Comparison of ENCODE assay signal across 14 mouse cellular contexts in the genomic region with DNA sequence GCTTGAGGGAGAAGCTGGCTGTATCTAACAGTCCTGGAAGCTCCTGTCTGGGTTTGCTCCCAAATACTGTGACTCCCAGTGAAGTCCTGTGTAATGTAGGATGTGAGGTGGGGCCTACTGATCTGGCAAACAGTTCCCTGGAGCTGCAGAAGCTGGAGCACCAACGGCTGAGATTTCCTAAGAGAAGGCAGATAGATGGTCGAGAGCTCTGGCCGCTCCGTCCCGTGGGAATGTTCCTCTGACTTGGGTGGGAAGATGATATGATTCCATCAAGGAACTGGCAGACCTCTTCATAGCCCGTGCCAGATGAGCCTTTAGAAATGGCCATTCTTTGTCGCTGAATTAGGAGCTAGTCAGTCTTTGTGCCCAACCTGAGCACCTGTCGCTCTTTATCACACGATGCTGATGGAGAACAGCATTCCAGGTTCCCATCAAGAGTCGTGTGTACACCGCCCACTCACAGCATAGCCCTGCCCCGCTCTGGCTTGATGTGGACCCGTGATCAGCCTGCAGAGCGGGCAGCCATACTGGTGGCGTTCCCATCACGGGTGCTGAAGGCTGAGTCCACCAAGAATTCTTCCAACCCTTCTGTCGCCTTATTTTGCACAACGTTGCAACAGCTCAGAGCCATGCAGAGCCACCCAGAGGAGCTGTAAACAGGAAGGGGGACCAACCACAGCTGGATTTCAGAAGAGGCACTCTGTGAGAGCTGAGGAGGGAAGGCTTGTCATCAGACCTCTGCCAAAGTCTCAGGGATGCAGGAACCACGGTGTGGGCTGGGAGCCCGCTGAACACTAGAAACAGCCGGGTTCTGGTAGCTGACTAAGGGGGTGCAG.
DNase-seq lines count a peak whose midpoint lies in the region; ATAC-seq and TF ChIP-seq lines count a peak whose summit lies in the region.
"Had no signal": no experiment of that assay in that cellular context is flagged by ENCODE, and none has a peak within 500 bp of the region (broad histone marks: within the 10 kb centered on the region; RNA-seq: fewer than 3 reads in every experiment).

No protein-coding gene starts in this region.

- WGBS in kidney, postnatal 0 days: 87% methylated on average over 21 of the region's 21 CpGs
- 93% methylated on average over 21 of the region's 21 CpGs for WGBS in embryonic facial prominence, embryonic 10.5 days
- WGBS in intestine, postnatal 0 days: 81% methylated on average over 21 of the region's 21 CpGs

- no peak for TF ChIP-seq CTCF in kidney, postnatal 0 days (IDR thresholded peaks at IDR 0.05; ENCODE audit: low read depth)
- no peak for TF ChIP-seq CTCF in intestine, postnatal 0 days (IDR thresholded peaks at IDR 0.05; ENCODE audit: low read depth)

- no peaks in the 10 kb centered on the region for H3K27me3 ChIP-seq in kidney, postnatal 0 days (ENCODE audit: insufficient read depth, low read length)
- H3K27me3 ChIP-seq in embryonic facial prominence, embryonic 10.5 days (replicated peaks; ENCODE audit: low read depth, poor library complexity, severe bottlenecking): no peaks in the 10 kb centered on the region
- H3K27me3 ChIP-seq in intestine, postnatal 0 days (replicated peaks; ENCODE audit: control insufficient read depth, insufficient read depth, low read length): no peaks in the 10 kb centered on the region
- H3K27me3 ChIP-seq: liver, embryonic 13.5 days; midbrain, embryonic 13.5 days; neural tube, embryonic 12.5 days had no signal

- H3K4me2 ChIP-seq in kidney, postnatal 0 days (ENCODE audit: low read length): no peak overlapping the region
- H3K4me2 ChIP-seq in intestine, postnatal 0 days (replicated peaks; ENCODE audit: low read depth): no peak overlapping the region
- H3K4me2 ChIP-seq: liver, embryonic 13.5 days; midbrain, embryonic 13.5 days; neural tube, embryonic 12.5 days had no signal

- H3K36me3 ChIP-seq in kidney, postnatal 0 days (ENCODE audit: insufficient read depth, low read length): no peaks in the 10 kb centered on the region
- H3K36me3 ChIP-seq in embryonic facial prominence, embryonic 10.5 days (replicated peaks): 0 out of 2 replicates have a peak, but pooled peaks cover 3% of the 10 kb centered on the region
- 0 out of 2 replicates have a peak, but pooled peaks cover 3% of the 10 kb centered on the region for H3K36me3 ChIP-seq in intestine, postnatal 0 days (ENCODE audit: control insufficient read depth, insufficient read depth)
- H3K36me3 ChIP-seq: liver, embryonic 13.5 days; midbrain, embryonic 13.5 days; neural tube, embryonic 12.5 days had no signal

- peaks cover 28% of the 10 kb centered on the region for H3K4me1 ChIP-seq in kidney, postnatal 0 days (replicated peaks; ENCODE audit: insufficient read depth, low read length)
- H3K4me1 ChIP-seq in embryonic facial prominence, embryonic 10.5 days: peaks cover 64% of the 10 kb centered on the region
- peaks cover 6% of the 10 kb centered on the region; the same call in 1 of the 2 replicates for H3K4me1 ChIP-seq in intestine, postnatal 0 days (replicated peaks; ENCODE audit: control insufficient read depth, insufficient read depth, low read length)

- no peak overlapping the region for H3K4me3 ChIP-seq in kidney, postnatal 0 days (replicated peaks; ENCODE audit: low read depth, low read length)
- H3K4me3 ChIP-seq in embryonic facial prominence, embryonic 10.5 days: no peak overlapping the region
- H3K4me3 ChIP-seq in intestine, postnatal 0 days (ENCODE audit: low read depth, low read length): no peak overlapping the region
- H3K4me3 ChIP-seq: liver, embryonic 13.5 days; midbrain, embryonic 13.5 days; neural tube, embryonic 12.5 days had no signal

- no peak overlapping the region for H3K9ac ChIP-seq in kidney, postnatal 0 days (ENCODE audit: low read depth, low read length)
- no peak overlapping the region for H3K9ac ChIP-seq in intestine, postnatal 0 days (ENCODE audit: low read depth, low read length)
- H3K9ac ChIP-seq: liver, embryonic 13.5 days; midbrain, embryonic 13.5 days; neural tube, embryonic 12.5 days had no signal

- peak overlapping the region; percentile 16; the same call in 1 of the 2 replicates for H3K27ac ChIP-seq in kidney, postnatal 0 days
- 0 out of 2 replicates have a peak overlapping the region, but pooled peaks have one; percentile 19 for H3K27ac ChIP-seq in embryonic facial prominence, embryonic 10.5 days (replicated peaks)
- H3K27ac ChIP-seq in intestine, postnatal 0 days (ENCODE audit: low read depth, low read length): no peak overlapping the region
- H3K27ac ChIP-seq: liver, embryonic 13.5 days; midbrain, embryonic 13.5 days; neural tube, embryonic 12.5 days had no signal

- no peak for DNase-seq in kidney, postnatal 0 days (ENCODE audit: low spot score)
- DNase-seq in kidney, postnatal 25 days: no peak
- DNase-seq in 416B (ENCODE audit: low read depth): peak; percentile 26
- no peak for DNase-seq in embryonic facial prominence, embryonic 10.5 days (ENCODE audit: low spot score)
- DNase-seq in urinary bladder, postnatal 4 days (ENCODE audit: low spot score in 2 of 2): no peak
- DNase-seq: cerebellum, postnatal 10 days; heart, postnatal 36 days; kidney, postnatal 36 days; liver, embryonic 13.5 days had no signal

- ATAC-seq in kidney, postnatal 0 days (replicated peaks; ENCODE audit: low FRiP score, low read depth): no peak
- ATAC-seq in megakaryocyte, adult 5-6 weeks (ENCODE audit: poor library complexity, severe bottlenecking): peak; percentile 56
- ATAC-seq in intestine, postnatal 0 days: no peak
- ATAC-seq: activated CD4-positive, CD25-positive, alpha-beta regulatory T cell, adult 4 months; midbrain, embryonic 13.5 days had no signal

- no peaks in the 10 kb centered on the region for H3K9me3 ChIP-seq in kidney, postnatal 0 days (replicated peaks; ENCODE audit: low read length)
- no peaks in the 10 kb centered on the region for H3K9me3 ChIP-seq in embryonic facial prominence, embryonic 10.5 days
- H3K9me3 ChIP-seq in intestine, postnatal 0 days (ENCODE audit: control insufficient read depth): no peaks in the 10 kb centered on the region
- H3K9me3 ChIP-seq: liver, embryonic 13.5 days; midbrain, embryonic 13.5 days; neural tube, embryonic 12.5 days had no signal
